Mouse (Mus musculus) forebrain, embryonic 11.5 days (tissue): Measurements from ENCODE around the gene Ube2q1. TPM values are rescaled to one million over a fixed set of nuclear protein-coding genes. Genes with fewer than 3 reads are reported as not detected.

Source experiments
- ATAC-seq: fragments of 200-750 bp; cut with Nextera tagmentation; replicated peaks from 2 replicates; pipeline ENCODE4 v1.8.0; 2017; ENCODE audit warnings: moderate TSS enrichment; ENCODE audit not compliant: low FRiP score
- DNase-seq: peaks from one replicate; pipeline ENCODE4 v3.0.0-alpha.2; 2017; ENCODE audit warnings: low spot score
- H3K27ac ChIP-seq: fragments of 300-500 bp; sonication (generic); 2 replicates; pipeline ENCODE4 v1.5.1; 2014; ENCODE audit warnings: low read depth, low read length
- H3K27me3 ChIP-seq: fragments of 300-500 bp; sonication (generic); 2 replicates; pipeline ENCODE4 v1.6.1; 2014; ENCODE audit warnings: mild to moderate bottlenecking, low read length, mixed read lengths; ENCODE audit not compliant: control insufficient read depth, insufficient read depth
- H3K36me3 ChIP-seq: fragments of 300-500 bp; sonication (generic); 2 replicates; pipeline ENCODE4 v1.6.1; 2014; ENCODE audit warnings: mild to moderate bottlenecking, low read length, moderate library complexity, mixed read lengths; ENCODE audit not compliant: control insufficient read depth, insufficient read depth
- H3K4me1 ChIP-seq: fragments of 300-500 bp; sonication (generic); replicated peaks from 2 replicates; pipeline ENCODE4 v1.6.1; 2014; ENCODE audit warnings: low read length, mixed read lengths; ENCODE audit not compliant: control insufficient read depth, insufficient read depth
- H3K4me2 ChIP-seq: fragments of 300-500 bp; sonication (generic); 2 replicates; pipeline ENCODE4 v1.6.1; 2014; ENCODE audit warnings: low read depth, mild to moderate bottlenecking, low read length, moderate library complexity, mixed read lengths; ENCODE audit not compliant: severe bottlenecking
- H3K4me3 ChIP-seq: fragments of 300-500 bp; sonication (generic); 2 replicates; pipeline ENCODE4 v1.5.1; 2014; ENCODE audit warnings: low read depth, low read length
- H3K9ac ChIP-seq: fragments of 300-500 bp; sonication (generic); 2 replicates; pipeline ENCODE4 v1.6.1; 2014; ENCODE audit warnings: low read length
- H3K9me3 ChIP-seq: fragments of 300-500 bp; sonication (generic); 2 replicates; pipeline ENCODE4 v1.6.1; 2016; ENCODE audit warnings: low read length, mixed read lengths; ENCODE audit not compliant: control insufficient read depth
- WGBS: fragments of 180-500 bp; shearing (Covaris S2); extraction: QIAGEN DNeasy Blood & Tissue Kit; methylation state at CpG from one replicate; pipeline ENCODE4 v1.1.7; 2014; 5-methylcytosine and 5-hydroxymethylcytosine counted together
- polyA plus RNA-seq: library from polyadenylated mRNA; unstranded; fragments of >200 nt; fragmentation: Nextera tagmentation; extraction: Ambion mirVana; gene quantifications from 2 replicates; pipeline ENCODE4 v1.2.1, GENCODE M21; 2014

The Ube2q1 gene
- 20.7 and 25.4 TPM in 2 replicates for polyA plus RNA-seq

GRCm38 (mm10) chr3:89772968-89773709 lies at the start of gene Ube2q1:
Gene Ube2q1, plus strand, starts transcription at chr3:89773616.
- ATAC-seq (peak; percentile 91), DNase-seq (peak; percentile 97)
- Histone ChIP-seq H3K27me3 (no peaks in the 10 kb centered on the region), H3K36me3 (no peaks in the 10 kb centered on the region), H3K4me3 (peak within 1 kb of the TSS; percentile 99), H3K27ac (peak within 1 kb of the TSS; percentile 88), H3K9me3 (no peaks in the 10 kb centered on the region), H3K9ac (peak within 1 kb of the TSS; percentile 98), H3K4me2 (peak within 1 kb of the TSS; percentile 83), H3K4me1 (peaks cover 11% of the 10 kb centered on the region)
- WGBS, result under 1% methylated on average over 82 of the region's 90 CpGs

GRCm38 (mm10) chr3:89727028-89727427 lies 46.4 kb upstream of the Ube2q1 start:
- ATAC-seq, result no peak
- 20% methylated on average over 4 of the region's 4 CpGs for WGBS
- no peak overlapping the region for H3K4me3 ChIP-seq
- no peak overlapping the region for H3K9ac ChIP-seq
- no peaks in the 10 kb centered on the region for H3K9me3 ChIP-seq
- H3K4me2 ChIP-seq, result no peak overlapping the region
- DNase-seq, result peak; percentile 61
- H3K27me3 ChIP-seq, result no peaks in the 10 kb centered on the region
- H3K36me3 ChIP-seq, result no peaks in the 10 kb centered on the region
- no peak overlapping the region for H3K27ac ChIP-seq
- H3K4me1 ChIP-seq, result no peaks in the 10 kb centered on the region

- Histone ChIP-seq H3K9ac (no peak overlapping the region), H3K4me1 (no peaks in the 10 kb centered on the region), H3K4me2 (no peak overlapping the region), H3K36me3 (no peaks in the 10 kb centered on the region), H3K27me3 (no peaks in the 10 kb centered on the region), H3K4me3 (no peak overlapping the region), H3K9me3 (no peaks in the 10 kb centered on the region), H3K27ac (no peak overlapping the region)
- ATAC-seq (no peak), DNase-seq (no peak)
- 77% methylated on average over 2 of the region's 2 CpGs for WGBS
Measured at GRCm38 (mm10) chr3:89728848-89729247, 44.6 kb upstream of the Ube2q1 start.

- WGBS, result 2% methylated on average over 32 of the region's 32 CpGs
- H3K4me1 ChIP-seq, result no peaks in the 10 kb centered on the region
- ATAC-seq (peak; percentile 90), DNase-seq (peak; percentile 84)
- no peaks in the 10 kb centered on the region for H3K9me3 ChIP-seq
- H3K4me2 ChIP-seq, result peak overlapping the region; percentile 66
- no peak overlapping the region for H3K27ac ChIP-seq
- peak overlapping the region; percentile 60 for H3K9ac ChIP-seq
- no peaks in the 10 kb centered on the region for H3K27me3 ChIP-seq
- peak overlapping the region; percentile 43 for H3K4me3 ChIP-seq
- H3K36me3 ChIP-seq, result no peaks in the 10 kb centered on the region
Measured at GRCm38 (mm10) chr3:89730350-89731331, 42.8 kb upstream of the Ube2q1 start.

GRCm38 (mm10) chr3:89732091-89732490 lies 41.3 kb upstream of the Ube2q1 start:
- ATAC-seq, result no peak
- Histone ChIP-seq H3K9ac (no peak overlapping the region), H3K36me3 (no peaks in the 10 kb centered on the region), H3K4me1 (no peaks in the 10 kb centered on the region), H3K27ac (no peak overlapping the region), H3K4me2 (no peak overlapping the region), H3K4me3 (no peak overlapping the region), H3K9me3 (no peaks in the 10 kb centered on the region), H3K27me3 (no peaks in the 10 kb centered on the region)
- DNase-seq, result no peak
- 82% methylated on average over 4 of the region's 4 CpGs for WGBS

GRCm38 (mm10) chr3:89738509-89738908 lies 34.9 kb upstream of the Ube2q1 start:
- H3K36me3 ChIP-seq, result no peaks in the 10 kb centered on the region; the same call in 1 of the 2 replicates
- H3K27ac ChIP-seq, result no peak overlapping the region
- H3K27me3 ChIP-seq, result no peaks in the 10 kb centered on the region
- H3K4me3 ChIP-seq, result no peak overlapping the region
- no peak for ATAC-seq
- no peak overlapping the region for H3K4me2 ChIP-seq
- no peaks in the 10 kb centered on the region for H3K9me3 ChIP-seq
- DNase-seq, result no peak
- H3K9ac ChIP-seq, result no peak overlapping the region
- no peaks in the 10 kb centered on the region for H3K4me1 ChIP-seq
- 95% methylated on average over 6 of the region's 6 CpGs for WGBS

GRCm38 (mm10) chr3:89752307-89752706 lies 21.1 kb upstream of the Ube2q1 start:
- Histone ChIP-seq H3K36me3 (no peaks in the 10 kb centered on the region), H3K9ac (no peak overlapping the region), H3K4me3 (no peak overlapping the region), H3K27me3 (no peaks in the 10 kb centered on the region), H3K4me2 (no peak overlapping the region), H3K9me3 (no peaks in the 10 kb centered on the region), H3K27ac (no peak overlapping the region), H3K4me1 (no peaks in the 10 kb centered on the region)
- ATAC-seq (no peak), DNase-seq (no peak)
- 83% methylated on average over 1 of the region's 1 CpGs for WGBS

- no peak overlapping the region for H3K4me3 ChIP-seq
- H3K27ac ChIP-seq, result no peak overlapping the region
- ATAC-seq (no peak), DNase-seq (no peak)
- H3K9me3 ChIP-seq, result no peaks in the 10 kb centered on the region
- H3K9ac ChIP-seq, result no peak overlapping the region
- H3K4me2 ChIP-seq, result no peak overlapping the region
- H3K27me3 ChIP-seq, result no peaks in the 10 kb centered on the region
- no peaks in the 10 kb centered on the region for H3K4me1 ChIP-seq
- no peaks in the 10 kb centered on the region for H3K36me3 ChIP-seq
- WGBS, result 73% methylated on average over 6 of the region's 6 CpGs
Measured at GRCm38 (mm10) chr3:89755283-89755682, 18.1 kb upstream of the Ube2q1 start.
